Mouse (Mus musculus): ENCODE measurements around the gene Slc35b2. TPM values are rescaled to one million over a fixed set of nuclear protein-coding genes. Genes with fewer than 3 reads are reported as not detected.

Slc35b2 gene
- total RNA-seq, 2 experiments from 2014 or later, result 28.1 to 44.2 TPM

DNA sequence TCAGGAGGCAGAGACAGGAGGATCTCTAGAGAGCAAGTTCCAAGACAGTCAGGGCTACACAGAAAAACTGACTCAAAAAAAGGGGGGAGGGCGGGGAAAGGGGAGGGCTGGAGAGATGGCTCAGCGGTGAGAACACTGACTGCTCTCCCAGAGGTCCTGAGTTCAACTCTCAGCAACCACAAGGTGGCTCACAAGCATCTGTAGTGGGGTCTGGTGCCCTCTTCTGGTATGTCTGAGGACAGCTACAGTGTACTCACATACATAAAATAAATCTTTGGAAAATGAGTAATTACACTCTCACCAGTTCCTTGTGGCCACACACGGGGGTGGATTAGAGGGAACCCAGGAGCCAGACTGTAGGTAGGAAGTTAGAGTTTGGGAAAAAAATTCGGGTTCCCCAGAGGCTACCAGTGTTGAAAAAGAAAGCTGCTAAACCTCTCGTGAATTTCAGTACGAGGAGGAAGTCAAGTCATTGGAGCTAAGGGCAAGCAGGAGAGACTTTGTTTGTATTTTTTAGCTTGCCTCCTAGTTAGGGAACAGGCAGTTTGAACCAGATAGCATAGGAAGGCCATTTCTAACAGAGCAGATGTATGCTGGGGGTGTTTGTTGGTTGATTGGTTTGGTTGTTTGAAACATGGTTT is 19.2 kb downstream of the Slc35b2 start:
- no peak for DNase-seq (ENCODE audit: low spot score in 2 of 2)

DNA sequence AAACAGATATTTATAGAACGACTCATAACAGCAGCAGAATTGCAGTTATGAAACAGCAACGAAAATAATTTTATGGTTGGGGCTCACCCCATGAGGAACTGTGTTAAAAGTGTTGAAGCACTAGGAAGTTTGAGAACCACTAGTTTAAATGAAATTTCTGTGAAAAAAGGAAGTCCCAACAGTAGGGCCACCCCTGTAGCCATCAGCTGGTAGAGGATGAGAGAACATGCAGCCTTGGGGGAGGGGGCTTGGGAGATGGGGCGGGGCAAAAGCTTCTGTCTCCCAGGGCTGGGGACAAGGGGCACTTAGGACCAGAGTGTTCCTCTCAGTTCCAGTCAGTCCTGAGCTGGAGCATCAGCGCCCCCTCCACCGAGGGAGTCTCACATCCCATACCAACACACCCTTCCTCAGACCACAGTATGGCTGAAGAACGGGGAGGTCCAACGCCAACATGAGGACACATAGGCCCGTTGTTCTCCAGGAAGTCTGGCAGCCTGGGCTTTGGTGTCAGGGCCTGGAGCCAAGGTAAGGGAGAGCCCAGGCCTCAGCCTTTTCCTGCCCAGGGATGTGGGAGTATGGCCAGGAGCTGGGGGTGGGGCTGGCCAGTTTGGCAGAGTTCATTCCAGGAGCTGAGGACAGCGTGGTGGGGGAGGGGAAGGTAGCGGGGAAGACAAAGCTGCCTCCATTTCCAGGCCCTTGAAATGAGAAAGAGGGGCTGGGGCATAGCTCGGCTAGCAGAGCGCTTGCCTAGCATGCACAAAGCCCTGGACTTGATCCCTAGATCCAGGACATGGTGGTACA is 20.6 kb downstream of the Slc35b2 start:
- DNase-seq (ENCODE audit: low spot score in 2 of 2), result peak; percentile 54 to 73

DNA sequence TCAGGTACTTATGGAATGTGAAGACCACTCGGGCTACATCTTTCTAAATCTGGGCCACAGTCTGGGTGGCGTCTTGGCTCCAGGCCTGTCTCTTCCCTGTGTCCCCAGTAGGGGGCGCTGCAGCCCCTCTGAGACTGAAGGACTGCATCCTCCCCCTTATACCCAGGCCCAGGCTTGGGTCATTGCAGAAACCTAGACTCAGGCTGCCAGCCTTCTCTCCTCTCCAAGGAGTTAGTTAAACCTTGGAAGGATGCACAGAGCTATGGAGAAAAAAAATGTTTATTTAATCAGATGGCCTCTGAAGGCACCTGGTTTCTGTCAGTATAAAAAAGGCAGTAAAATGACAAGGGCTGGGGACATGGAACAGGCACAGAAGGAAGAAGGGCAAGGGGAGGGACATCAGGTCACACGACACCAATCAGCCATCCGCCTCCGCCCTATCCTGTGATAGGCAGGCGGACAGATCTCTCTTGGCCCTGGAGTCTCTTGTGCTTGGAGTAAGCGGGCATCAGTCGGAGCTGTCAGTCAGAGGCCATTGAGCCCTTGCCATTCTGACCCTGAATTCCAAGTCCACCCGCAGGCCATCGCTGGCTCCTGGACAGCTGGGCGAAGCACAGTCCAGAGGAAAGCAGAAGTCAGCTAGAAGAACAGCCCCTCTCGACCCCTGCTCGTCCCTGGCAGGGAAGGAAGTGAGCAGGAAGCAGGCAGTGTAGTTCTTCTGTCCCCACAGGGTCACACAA is 21.4 kb downstream of the Slc35b2 start:
- peak; percentile 78 for DNase-seq (ENCODE audit: low spot score in 2 of 2)

DNA sequence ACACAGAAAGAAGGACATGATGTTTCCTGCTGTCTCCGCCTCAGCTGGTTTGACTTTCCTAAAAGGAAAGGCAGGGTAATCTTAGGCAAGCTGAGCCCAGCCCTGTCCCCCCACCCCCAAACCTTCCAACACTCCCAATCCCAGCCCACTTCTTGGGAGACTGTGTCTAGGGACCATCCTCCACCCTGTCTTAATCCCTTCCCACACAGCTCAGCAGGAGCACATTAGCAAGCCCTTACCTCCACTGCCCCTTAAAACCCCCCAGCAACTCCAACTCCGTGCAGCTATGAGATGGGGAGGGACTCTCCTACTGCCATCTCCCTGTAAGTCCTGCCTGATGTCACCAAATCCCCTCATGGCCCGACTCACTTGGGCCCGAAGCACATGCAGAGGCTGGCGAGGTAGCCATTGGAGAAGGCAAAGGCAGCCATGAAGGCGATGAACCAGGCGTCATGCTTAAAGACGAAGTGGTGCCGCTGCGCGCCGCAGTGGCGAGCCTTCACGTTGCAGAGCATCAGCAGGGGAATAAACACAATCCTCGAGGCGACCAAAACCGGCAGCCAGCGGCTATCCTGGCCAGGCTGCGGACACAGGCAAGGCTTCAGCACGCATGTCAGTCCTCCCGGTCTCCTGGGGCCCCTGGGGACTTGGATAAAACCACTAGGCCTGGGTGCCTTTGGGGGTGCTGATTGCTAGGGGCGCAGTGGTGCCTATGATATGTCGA is 22.2 kb downstream of the Slc35b2 start:
- no peak for DNase-seq (ENCODE audit: low spot score in 2 of 2)

DNA sequence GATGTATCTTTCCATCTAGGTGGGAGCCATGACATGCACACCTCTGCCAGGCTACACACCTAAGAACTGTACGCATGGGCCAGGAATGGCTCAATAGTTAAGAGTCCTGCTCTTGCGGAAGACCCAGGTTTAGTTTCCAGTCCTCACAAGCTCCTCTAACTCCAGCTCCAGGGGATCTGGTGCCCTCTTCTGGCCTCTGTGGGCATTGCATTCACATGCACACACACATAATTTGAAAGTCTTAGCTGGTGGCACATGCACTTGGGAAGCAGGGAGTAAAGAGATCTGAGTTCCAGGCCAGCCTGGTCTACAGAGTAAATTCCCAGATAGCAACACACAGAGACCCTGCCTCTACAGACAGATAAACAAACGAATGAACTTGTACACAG is 22.8 kb downstream of the Slc35b2 start:
- no peak for DNase-seq (ENCODE audit: low spot score in 2 of 2)

GRCm38 (mm10) chr17:45588370-45588769 is 24.7 kb downstream of the Slc35b2 start:
- no peak for DNase-seq (ENCODE audit: low spot score in 2 of 2)

GRCm38 (mm10) chr17:45589236-45589635 is 25.6 kb downstream of the Slc35b2 start:
- DNase-seq (ENCODE audit: low spot score in 2 of 2), result no peak

- peak in 1 of 2 experiments; percentile 51 for DNase-seq (ENCODE audit: low spot score in 2 of 2)
Measured at GRCm38 (mm10) chr17:45589844-45590243, 26.2 kb downstream of the Slc35b2 start.

DNA sequence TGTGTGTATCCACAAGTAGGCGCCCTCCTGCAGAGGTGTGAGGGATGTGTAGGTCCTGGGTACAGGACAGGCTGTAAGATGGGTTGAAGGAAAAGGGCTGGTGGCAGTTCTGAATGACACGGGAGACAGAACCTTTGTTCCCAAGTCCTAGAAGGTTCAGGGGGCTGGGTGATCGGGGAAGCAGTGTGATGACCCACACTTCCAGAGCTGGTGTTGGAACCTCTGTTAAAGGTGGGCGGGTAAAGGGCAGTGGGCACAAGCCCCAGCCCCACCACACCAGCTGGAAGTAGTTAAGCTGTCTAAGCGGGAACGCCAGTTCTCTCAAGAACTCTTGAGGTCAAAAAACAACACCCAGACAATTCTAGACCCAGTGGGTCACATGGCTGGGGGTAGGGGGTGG is 26.7 kb downstream of the Slc35b2 start:
- no peak for DNase-seq (ENCODE audit: low spot score in 2 of 2)

DNA sequence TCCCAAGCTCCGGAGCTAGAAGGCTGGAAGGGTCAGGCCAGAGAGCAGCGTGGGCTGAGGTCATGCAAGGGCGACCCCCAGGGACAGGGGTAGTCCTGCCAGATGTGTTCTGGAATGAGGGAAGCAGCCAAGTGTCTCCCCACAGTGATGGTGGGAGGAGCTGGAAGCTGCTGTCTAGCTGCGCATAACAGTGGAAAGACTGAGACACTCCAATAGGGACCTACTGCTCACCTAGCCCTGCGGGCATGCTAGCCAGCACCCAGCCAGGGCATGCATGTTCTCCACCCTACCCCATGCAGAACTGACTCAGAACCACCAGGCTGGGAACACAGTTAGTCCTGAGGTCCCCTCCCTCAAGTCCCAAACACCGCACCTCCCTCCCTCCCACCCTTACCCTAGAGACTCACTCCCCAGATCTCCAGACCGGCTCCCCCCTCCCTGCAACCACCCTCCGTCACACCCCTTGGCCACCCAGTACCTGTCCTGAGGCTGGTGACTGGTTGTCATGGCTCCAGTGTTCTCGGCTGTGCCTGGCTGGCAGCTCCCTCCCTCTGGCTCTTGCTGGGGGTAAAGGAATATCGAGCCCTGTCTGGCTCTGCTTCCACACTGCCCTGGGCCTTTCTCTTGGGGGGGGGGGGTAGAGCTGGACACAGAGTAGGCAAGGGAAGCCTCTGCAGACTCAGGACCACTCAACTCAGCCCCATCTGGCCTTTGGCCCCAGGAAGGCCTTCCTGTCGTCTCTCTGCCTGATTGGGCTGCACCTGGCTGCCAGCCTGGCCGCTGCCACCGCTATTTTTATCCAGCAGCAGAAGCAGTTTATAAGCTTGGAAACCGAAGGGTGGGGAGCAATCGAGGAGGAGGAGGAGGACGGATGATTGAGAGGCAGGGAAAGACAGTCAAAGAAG is 28.3 kb downstream of the Slc35b2 start:
- DNase-seq (ENCODE audit: low spot score in 2 of 2), result peak in 1 of 2 experiments; percentile 35

- peak in 1 of 2 experiments; percentile 53 for DNase-seq (ENCODE audit: low spot score in 2 of 2)
Measured at GRCm38 (mm10) chr17:45592606-45593431, 29.1 kb downstream of the Slc35b2 start.

GRCm38 (mm10) chr17:45593479-45593878 is 29.8 kb downstream of the Slc35b2 start:
- no peak for DNase-seq (ENCODE audit: low spot score in 2 of 2)

DNA sequence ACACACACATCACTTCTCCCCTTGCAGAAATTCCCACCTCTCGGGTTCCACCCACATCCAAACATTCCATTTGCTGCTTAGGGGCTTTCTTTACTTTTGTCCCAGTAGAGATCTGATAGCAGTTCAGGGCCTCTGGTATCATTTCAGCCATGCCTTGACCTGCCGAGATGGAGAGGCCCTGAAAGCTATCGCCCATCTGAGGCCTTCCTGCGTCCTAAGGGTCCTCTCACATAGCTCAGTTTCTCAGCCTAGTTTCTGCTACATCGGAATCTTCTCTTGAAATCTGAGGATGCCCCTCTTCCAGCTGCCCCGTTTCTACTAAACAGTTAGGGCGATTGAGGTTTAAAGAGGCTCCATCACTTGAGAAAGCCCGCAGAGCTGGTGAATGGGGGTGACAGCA is 30.5 kb downstream of the Slc35b2 start:
- DNase-seq (ENCODE audit: low spot score in 2 of 2), result no peak

DNA sequence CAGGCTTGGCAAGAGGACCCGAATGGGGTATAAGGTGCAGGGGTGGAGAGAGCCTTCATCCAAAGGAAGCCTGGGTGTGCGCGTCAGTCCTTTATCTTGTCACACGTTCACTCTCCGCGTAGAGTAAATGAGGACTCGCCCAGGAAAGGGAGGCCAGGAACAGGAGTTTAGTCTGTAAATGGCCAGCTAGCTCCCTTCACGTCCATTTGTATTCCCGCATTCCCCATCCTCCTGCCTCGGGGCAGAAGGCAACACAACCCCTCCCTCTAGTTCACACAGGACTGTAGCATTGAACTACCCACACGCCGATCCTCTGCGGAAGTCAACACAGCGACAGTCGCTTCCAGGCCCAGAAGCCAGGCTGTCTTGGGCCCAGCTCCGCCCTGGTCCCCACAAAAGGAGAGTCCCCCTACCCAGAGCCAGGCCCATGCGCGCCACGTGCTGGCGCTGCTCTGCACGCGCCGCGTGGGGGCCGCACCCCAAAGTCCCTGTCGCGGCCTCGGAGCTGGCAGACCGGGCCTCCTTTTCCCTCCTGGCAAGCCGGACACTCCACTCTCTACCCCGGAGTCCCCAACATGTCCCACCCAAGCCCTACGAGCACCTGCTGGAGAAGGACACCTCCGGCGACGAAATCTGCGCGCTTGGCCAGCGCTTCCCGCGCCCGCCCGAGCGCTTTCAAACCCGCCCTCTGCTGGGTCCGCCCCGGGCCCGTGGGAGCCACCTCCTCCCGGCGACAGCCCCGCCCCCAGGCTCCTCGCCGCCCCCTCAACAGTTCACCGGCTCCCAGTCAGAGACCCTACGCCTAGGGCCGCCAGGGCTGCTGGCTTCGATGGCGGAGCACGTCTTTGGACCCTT is 31.4 kb downstream of the Slc35b2 start:
- DNase-seq (ENCODE audit: low spot score in 2 of 2), result peak; percentile 77 to 85

DNA sequence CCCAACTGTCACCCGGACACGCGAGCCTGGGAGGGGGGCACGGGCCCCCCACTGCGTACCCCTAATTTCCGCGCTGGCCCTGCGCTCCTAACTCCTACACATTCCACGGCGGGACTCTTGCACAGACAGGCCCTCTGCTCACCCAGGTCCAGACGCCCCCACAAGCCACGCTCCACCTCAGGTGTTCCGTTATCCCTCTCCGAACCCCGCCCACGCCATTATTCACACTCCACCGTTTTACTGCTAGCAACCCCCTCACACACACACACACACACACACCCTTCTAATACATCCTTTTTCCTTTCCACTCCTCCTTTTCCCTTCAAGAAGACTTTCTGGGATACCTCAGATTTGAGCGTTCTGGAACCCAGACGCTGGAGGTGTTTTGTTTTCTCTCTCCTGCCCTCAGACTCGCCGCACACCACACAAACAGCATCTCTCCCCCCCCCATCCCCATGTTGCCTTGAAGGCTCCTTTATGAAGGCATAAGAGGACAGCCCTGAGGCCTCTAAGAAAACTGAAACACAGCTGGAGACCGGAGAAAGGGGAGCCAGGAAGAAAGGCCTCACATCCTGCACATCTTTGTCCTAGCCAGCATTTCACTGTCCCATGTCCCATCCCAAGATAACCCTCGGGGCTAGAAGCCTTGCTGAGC is 32.2 kb downstream of the Slc35b2 start:
- DNase-seq (ENCODE audit: low spot score in 2 of 2), result no peak

GRCm38 (mm10) chr17:45596631-45597396 is 33.1 kb downstream of the Slc35b2 start:
- peak; percentile 72 to 73 for DNase-seq (ENCODE audit: low spot score in 2 of 2)

GRCm38 (mm10) chr17:45597787-45598186 is 34.1 kb downstream of the Slc35b2 start:
- DNase-seq (ENCODE audit: low spot score in 2 of 2), result no peak
